Mouse (Mus musculus) neural tube, embryonic 12.5 days (tissue): Measurements from ENCODE around the gene Rhbdf1. TPM values are rescaled to one million over a fixed set of nuclear protein-coding genes. Genes with fewer than 3 reads are reported as not detected.
"Not testable (repeated sequence)": the region's sequence is repeated elsewhere in the genome, so short reads cannot be mapped to it uniquely, and the experiment has no call there.

Source experiments
- ATAC-seq: fragments of 200-750 bp; cut with Nextera tagmentation; 2 replicates; pipeline ENCODE4 v1.8.0; 2017; ENCODE audit warnings: low read depth, mild to moderate bottlenecking, moderate TSS enrichment, moderate library complexity; ENCODE audit not compliant: low FRiP score
- H3K27ac ChIP-seq: fragments of 300-500 bp; sonication (generic); 2 replicates; pipeline ENCODE4 v1.5.1; 2016
- H3K27me3 ChIP-seq: fragments of 300-500 bp; sonication (generic); replicated peaks from 2 replicates; pipeline ENCODE4 v1.6.1; 2016; ENCODE audit warnings: mild to moderate bottlenecking
- H3K36me3 ChIP-seq: fragments of 300-500 bp; sonication (generic); 2 replicates; pipeline ENCODE4 v1.6.1; 2016; ENCODE audit warnings: mild to moderate bottlenecking
- H3K4me1 ChIP-seq: fragments of 300-500 bp; sonication (generic); 2 replicates; pipeline ENCODE4 v1.6.1; 2016
- H3K4me2 ChIP-seq: fragments of 300-500 bp; sonication (generic); replicated peaks from 2 replicates; pipeline ENCODE4 v1.6.1; 2016; ENCODE audit warnings: mild to moderate bottlenecking
- H3K4me3 ChIP-seq: fragments of 300-500 bp; sonication (generic); 2 replicates; pipeline ENCODE4 v1.5.1; 2016
- H3K9ac ChIP-seq: fragments of 300-500 bp; sonication (generic); 2 replicates; pipeline ENCODE4 v1.6.1; 2016; ENCODE audit warnings: mild to moderate bottlenecking
- H3K9me3 ChIP-seq: fragments of 300-500 bp; sonication (generic); 2 replicates; pipeline ENCODE4 v1.6.1; 2016; ENCODE audit warnings: mild to moderate bottlenecking
- WGBS: fragments of 180-500 bp; shearing (Covaris S2); methylation state at CpG from one replicate; pipeline ENCODE4 v1.1.7; 2016; 5-methylcytosine and 5-hydroxymethylcytosine counted together
- polyA plus RNA-seq: library from polyadenylated mRNA; unstranded; fragments of >200 nt; fragmentation: Nextera tagmentation; extraction: Ambion mirVana; gene quantifications from 2 replicates; pipeline ENCODE4 v1.2.1, GENCODE M21; 2016

Gene Rhbdf1
- polyA plus RNA-seq, 1 experiment from 2014 or later: 32.9 TPM

- WGBS: 89% methylated on average over 9 of the region's 9 CpGs
- H3K4me2 ChIP-seq: no peak overlapping the region
- no peaks in the 10 kb centered on the region for H3K27me3 ChIP-seq
- peaks cover 9% of the 10 kb centered on the region for H3K4me1 ChIP-seq
- no peak overlapping the region for H3K4me3 ChIP-seq
- H3K9me3 ChIP-seq: no peaks in the 10 kb centered on the region
- no peak for ATAC-seq
- H3K27ac ChIP-seq: no peak overlapping the region
- no peak overlapping the region for H3K9ac ChIP-seq
- H3K36me3 ChIP-seq: peaks cover 68% of the 10 kb centered on the region
These were observed 11.5 kb downstream of the Rhbdf1 start for GRCm38 (mm10) chr11:32210623-32211022.

GRCm38 (mm10) chr11:32205058-32205873 lies 16.8 kb downstream of the Rhbdf1 start, which contains the start of gene Snrnp25:
TSS of gene Snrnp25 (plus strand) at chr11:32205415.
- Histone ChIP-seq H3K9ac (peak within 1 kb of the TSS; percentile 65), H3K9me3 (no peaks in the 10 kb centered on the region), H3K4me1 (peaks cover 17% of the 10 kb centered on the region), H3K27ac (no peak within 1 kb of the TSS), H3K36me3 (peaks cover 29% of the 10 kb centered on the region), H3K4me3 (peak within 1 kb of the TSS; percentile 61), H3K4me2 (peak within 1 kb of the TSS; percentile 80), H3K27me3 (no peaks in the 10 kb centered on the region)
- under 1% methylated on average over 52 of the region's 52 CpGs for WGBS
- peak; percentile 100 for ATAC-seq

- WGBS: 83% methylated on average over 11 of the region's 11 CpGs
- no peaks in the 10 kb centered on the region for H3K9me3 ChIP-seq
- H3K36me3 ChIP-seq: no peaks in the 10 kb centered on the region
- no peak overlapping the region for H3K4me2 ChIP-seq
- no peak overlapping the region for H3K27ac ChIP-seq
- no peak for ATAC-seq
- peaks cover 17% of the 10 kb centered on the region for H3K4me1 ChIP-seq
- H3K9ac ChIP-seq: no peak overlapping the region
- H3K4me3 ChIP-seq: no peak overlapping the region
- H3K27me3 ChIP-seq: no peaks in the 10 kb centered on the region
These were observed 20.0 kb downstream of the Rhbdf1 start for GRCm38 (mm10) chr11:32201922-32202685.

- 58% methylated on average over 1 of the region's 1 CpGs for WGBS
- not testable (repeated sequence) for H3K4me3 ChIP-seq, H3K9me3 ChIP-seq
These were observed 21.1 kb downstream of the Rhbdf1 start for GRCm38 (mm10) chr11:32200992-32201391.

GRCm38 (mm10) chr11:32200075-32200601 lies 22.0 kb downstream of the Rhbdf1 start, which contains the start of gene Il9r:
TSS of gene Il9r (minus strand) at chr11:32200279.
- no peak within 1 kb of the TSS for H3K27ac ChIP-seq
- H3K4me2 ChIP-seq: no peak within 1 kb of the TSS
- H3K36me3 ChIP-seq: no peaks in the 10 kb centered on the region
- no peak for ATAC-seq
- H3K4me3 ChIP-seq: no peak within 1 kb of the TSS
- 78% methylated on average over 10 of the region's 10 CpGs for WGBS
- no peak within 1 kb of the TSS for H3K9ac ChIP-seq
- H3K27me3 ChIP-seq: no peaks in the 10 kb centered on the region
- H3K4me1 ChIP-seq: peaks cover 6% of the 10 kb centered on the region
- no peaks in the 10 kb centered on the region for H3K9me3 ChIP-seq

More at GRCm38 (mm10) chr11:32200992-32201391, 21.1 kb downstream of the Rhbdf1 start:
- ATAC-seq, H3K9ac ChIP-seq, H3K36me3 ChIP-seq, H3K4me2 ChIP-seq, H3K27ac ChIP-seq, H3K27me3 ChIP-seq: not testable (repeated sequence)
- H3K4me1 ChIP-seq: peaks cover 12% of the 10 kb centered on the region

GRCm38 (mm10) chr11:32199230-32199629 lies 22.9 kb downstream of the Rhbdf1 start:
- Histone ChIP-seq H3K4me3 (no peak overlapping the region), H3K36me3 (no peaks in the 10 kb centered on the region), H3K4me1 (no peaks in the 10 kb centered on the region), H3K9me3 (no peaks in the 10 kb centered on the region), H3K27ac (no peak overlapping the region), H3K27me3 (no peaks in the 10 kb centered on the region), H3K9ac (no peak overlapping the region), H3K4me2 (no peak overlapping the region)
- 53% methylated on average over 6 of the region's 6 CpGs for WGBS
- no peak for ATAC-seq

GRCm38 (mm10) chr11:32198256-32198955 lies 23.7 kb downstream of the Rhbdf1 start:
- Histone ChIP-seq H3K27ac (no peak overlapping the region), H3K36me3 (no peaks in the 10 kb centered on the region), H3K9ac (no peak overlapping the region), H3K4me3 (no peak overlapping the region), H3K4me2 (no peak overlapping the region), H3K27me3 (no peaks in the 10 kb centered on the region), H3K9me3 (no peaks in the 10 kb centered on the region), H3K4me1 (no peaks in the 10 kb centered on the region)
- no peak for ATAC-seq
- 78% methylated on average over 14 of the region's 14 CpGs for WGBS

GRCm38 (mm10) chr11:32197766-32198165 lies 24.3 kb downstream of the Rhbdf1 start:
- Histone ChIP-seq H3K9ac (no peak overlapping the region), H3K4me3 (no peak overlapping the region), H3K4me2 (no peak overlapping the region), H3K27ac (no peak overlapping the region), H3K9me3 (no peaks in the 10 kb centered on the region), H3K4me1 (no peaks in the 10 kb centered on the region), H3K36me3 (no peaks in the 10 kb centered on the region), H3K27me3 (no peaks in the 10 kb centered on the region)
- WGBS: 38% methylated on average over 3 of the region's 3 CpGs
- no peak for ATAC-seq

- Histone ChIP-seq H3K27ac (no peak overlapping the region), H3K9ac (no peak overlapping the region), H3K36me3 (no peaks in the 10 kb centered on the region), H3K27me3 (no peaks in the 10 kb centered on the region), H3K4me1 (no peaks in the 10 kb centered on the region), H3K9me3 (no peaks in the 10 kb centered on the region), H3K4me3 (no peak overlapping the region), H3K4me2 (no peak overlapping the region)
- WGBS: 75% methylated on average over 6 of the region's 6 CpGs
- ATAC-seq: no peak
These were observed 25.4 kb downstream of the Rhbdf1 start for GRCm38 (mm10) chr11:32196727-32197126.

- Histone ChIP-seq H3K27ac (no peak overlapping the region), H3K36me3 (no peaks in the 10 kb centered on the region), H3K4me1 (no peaks in the 10 kb centered on the region), H3K9ac (no peak overlapping the region), H3K4me2 (no peak overlapping the region), H3K27me3 (no peaks in the 10 kb centered on the region), H3K4me3 (no peak overlapping the region), H3K9me3 (no peaks in the 10 kb centered on the region)
- 45% methylated on average over 11 of the region's 11 CpGs for WGBS
- ATAC-seq: no peak
These were observed 26.1 kb downstream of the Rhbdf1 start for GRCm38 (mm10) chr11:32195867-32196540.

GRCm38 (mm10) chr11:32194626-32195025 lies 27.5 kb downstream of the Rhbdf1 start:
- ATAC-seq: no peak
- H3K27ac ChIP-seq: no peak overlapping the region
- no peak overlapping the region for H3K4me2 ChIP-seq
- no peaks in the 10 kb centered on the region for H3K4me1 ChIP-seq
- H3K36me3 ChIP-seq: no peaks in the 10 kb centered on the region
- H3K27me3 ChIP-seq: no peaks in the 10 kb centered on the region
- H3K9ac ChIP-seq: no peak overlapping the region
- 82% methylated on average over 5 of the region's 5 CpGs for WGBS
- H3K4me3 ChIP-seq: no peak overlapping the region
- no peaks in the 10 kb centered on the region for H3K9me3 ChIP-seq
